Mouse (Mus musculus) cerebellum, postnatal 14 days (tissue): ENCODE data around the gene Ak9.

Source experiments
- DNase-seq, 2 experiments: peaks; one replicate each; pipeline ENCODE4 v3.0.0; 2021; ENCODE audit warnings: mixed read lengths in 2 of 2

Ak9 gene

GRCm38 (mm10) chr10:41451656-41452055, 147.9 kb downstream of the Ak9 start:
- no peak for DNase-seq

GRCm38 (mm10) chr10:41452791-41453190, 149.0 kb downstream of the Ak9 start:
- DNase-seq: no peak

- no peak for DNase-seq
These were observed 156.2 kb downstream of the Ak9 start for GRCm38 (mm10) chr10:41459990-41460389.

- no peak for DNase-seq
These were observed 156.7 kb downstream of the Ak9 start for GRCm38 (mm10) chr10:41460501-41460900.

- no peak for DNase-seq
These were observed 157.4 kb downstream of the Ak9 start for GRCm38 (mm10) chr10:41461057-41461722.

- DNase-seq: peak in 1 of 2 experiments; percentile 24
These were observed 160.7 kb downstream of the Ak9 start for GRCm38 (mm10) chr10:41464401-41464955.

- no peak for DNase-seq
These were observed 163.5 kb downstream of the Ak9 start for GRCm38 (mm10) chr10:41467325-41467724.

- DNase-seq: no peak
These were observed 166.9 kb downstream of the Ak9 start for GRCm38 (mm10) chr10:41470693-41471092.

GRCm38 (mm10) chr10:41472534-41472933, 168.8 kb downstream of the Ak9 start:
- no peak for DNase-seq

GRCm38 (mm10) chr10:41472962-41473481, 169.2 kb downstream of the Ak9 start:
- no peak for DNase-seq

GRCm38 (mm10) chr10:41473782-41474468, 170.1 kb downstream of the Ak9 start:
- DNase-seq: no peak

GRCm38 (mm10) chr10:41474981-41475391, 171.2 kb downstream of the Ak9 start:
- DNase-seq: no peak

GRCm38 (mm10) chr10:41476171-41477017, 172.6 kb downstream of the Ak9 start, which contains the start of gene Mical1:
TSS of gene Mical1 (plus strand) at chr10:41476314.
- DNase-seq: peak in 1 of 2 experiments; percentile 31

- DNase-seq: no peak
These were observed 173.2 kb downstream of the Ak9 start for GRCm38 (mm10) chr10:41477018-41477277.

- DNase-seq: peak in 1 of 2 experiments; percentile 39
These were observed 173.8 kb downstream of the Ak9 start for GRCm38 (mm10) chr10:41477278-41478181.

- DNase-seq: no peak
These were observed 176.2 kb downstream of the Ak9 start for GRCm38 (mm10) chr10:41479961-41480360.

GRCm38 (mm10) chr10:41480938-41481880, 177.4 kb downstream of the Ak9 start:
- peak in 1 of 2 experiments; percentile 12 for DNase-seq

GRCm38 (mm10) chr10:41482446-41482845, 178.7 kb downstream of the Ak9 start:
- peak in 1 of 2 experiments; percentile 21 for DNase-seq
